In genomic region chr4:133014088-133014487, GRCm38 (mm10) we compare ENCODE assay signal across 8 mouse cellular contexts. TPM values are rescaled to one million over a fixed set of nuclear protein-coding genes. Genes with fewer than 3 reads are reported as not detected.
A peak's percentile ranks its signal among the peaks of the same experiment; 100 is the strongest.
DNase-seq lines count a peak whose midpoint lies in the region; ATAC-seq and TF ChIP-seq lines count a peak whose summit lies in the region.

No protein-coding gene starts in this region.

- no peak for ATAC-seq in neural tube, embryonic 11.5 days (ENCODE audit: insufficient read depth, low FRiP score, low TSS enrichment)
- no peak for ATAC-seq in hindbrain, postnatal 0 days

- TF ChIP-seq POLR2A in olfactory bulb, adult 2 months (IDR thresholded peaks at IDR 0.05; ENCODE audit: insufficient read depth, low read depth, low read length): no peak

- no peak overlapping the region for H3K27ac ChIP-seq in neural tube, embryonic 11.5 days (ENCODE audit: low read depth, low read length)
- H3K27ac ChIP-seq in hindbrain, postnatal 0 days: 0 out of 2 replicates have a peak overlapping the region, but pooled peaks have one; percentile 97
- no peak overlapping the region for H3K27ac ChIP-seq in olfactory bulb, adult 2 months (ENCODE audit: insufficient read depth, low read depth, low read length)

- WGBS in neural tube, embryonic 11.5 days: 33% methylated on average over 5 of the region's 5 CpGs
- 8% methylated on average over 5 of the region's 5 CpGs for WGBS in hindbrain, postnatal 0 days
- 12% methylated on average over 5 of the region's 5 CpGs for WGBS in olfactory bulb, adult 2 months

- TF ChIP-seq CTCF in hindbrain, postnatal 0 days (IDR thresholded peaks at IDR 0.05; ENCODE audit: low read depth): no peak
- TF ChIP-seq CTCF in olfactory bulb, adult 2 months (IDR thresholded peaks at IDR 0.05; ENCODE audit: insufficient read depth, low read depth, low read length): no peak

- H3K27me3 ChIP-seq in neural tube, embryonic 11.5 days (ENCODE audit: control insufficient read depth, insufficient read depth, low read length): peaks cover 13% of the 10 kb centered on the region
- H3K27me3 ChIP-seq in hindbrain, postnatal 0 days (ENCODE audit: insufficient read depth, low read length): 0 out of 2 replicates have a peak, but pooled peaks cover 5% of the 10 kb centered on the region

- peak overlapping the region; percentile 87; the same call in 1 of the 2 replicates for H3K4me2 ChIP-seq in neural tube, embryonic 11.5 days (ENCODE audit: low read depth)
- peak overlapping the region; percentile 98 for H3K4me2 ChIP-seq in hindbrain, postnatal 0 days (ENCODE audit: low read depth, low read length)

- peak; percentile 52 for DNase-seq in adrenal gland, postnatal 14 days
- no peak for DNase-seq in adrenal gland, adult 8-10 months
- DNase-seq in neural tube, embryonic 11.5 days (ENCODE audit: low spot score): no peak
- DNase-seq in neural tube, embryonic 10.5 days (ENCODE audit: extremely low spot score, low spot score): no peak
- no peak for DNase-seq in hindbrain, postnatal 0 days (ENCODE audit: low spot score)
- DNase-seq in ovary, postnatal 36 days (ENCODE audit: low spot score): no peak
- no peak for DNase-seq in ovary, postnatal 10 days (ENCODE audit: low spot score)

- no peak overlapping the region for H3K9ac ChIP-seq in neural tube, embryonic 11.5 days (ENCODE audit: low read length)
- peak overlapping the region; percentile 97 for H3K9ac ChIP-seq in hindbrain, postnatal 0 days (replicated peaks; ENCODE audit: low read length)

- H3K36me3 ChIP-seq in neural tube, embryonic 11.5 days (ENCODE audit: control insufficient read depth, insufficient read depth, low read length): no peaks in the 10 kb centered on the region
- no peaks in the 10 kb centered on the region for H3K36me3 ChIP-seq in hindbrain, postnatal 0 days (ENCODE audit: insufficient read depth, low read length)

- no peaks in the 10 kb centered on the region for H3K9me3 ChIP-seq in neural tube, embryonic 11.5 days (ENCODE audit: control insufficient read depth, low read length)
- no peaks in the 10 kb centered on the region for H3K9me3 ChIP-seq in hindbrain, postnatal 0 days (ENCODE audit: low read length)

- peak overlapping the region; percentile 95; the same call in 1 of the 2 replicates for H3K4me3 ChIP-seq in neural tube, embryonic 11.5 days (ENCODE audit: low read depth, low read length)
- peak overlapping the region; percentile 93 for H3K4me3 ChIP-seq in hindbrain, postnatal 0 days (ENCODE audit: low read length)
- peak overlapping the region; percentile 18 for H3K4me3 ChIP-seq in olfactory bulb, adult 2 months (ENCODE audit: insufficient read depth, low read depth, low read length)

- peaks cover 42% of the 10 kb centered on the region for H3K4me1 ChIP-seq in neural tube, embryonic 11.5 days (ENCODE audit: control insufficient read depth, insufficient read depth, low read length)
- peaks cover 33% of the 10 kb centered on the region for H3K4me1 ChIP-seq in hindbrain, postnatal 0 days (ENCODE audit: insufficient read depth, low read length)
- H3K4me1 ChIP-seq in olfactory bulb, adult 2 months (ENCODE audit: control insufficient read depth, insufficient read depth, low read length): peaks cover 61% of the 10 kb centered on the region

RNA-seq across cellular contexts. Expression of gene Ahdc1, which starts 3.0 kb away (rescaled TPM):
- total RNA-seq in adrenal gland, postnatal 14 days (2021): 65.0 and 71.9 TPM in 2 replicates
- total RNA-seq in adrenal gland, adult 8-10 months (2022): 100 to 1,000 TPM in 1 of 4 experiments, 10 to 100 TPM in 3; 72.0 to 109 (median 82.9) TPM
- polyA plus RNA-seq in neural tube, embryonic 11.5 days (2014; fragmentation: Nextera tagmentation; extraction: Ambion mirVana): 6.1 and 7.2 TPM in 2 replicates
- 88.2 and 106 TPM in 2 replicates for total RNA-seq in hindbrain, postnatal 0 days (2014; rRNA removed)
- 9.7 and 10.8 TPM in 2 replicates for polyA plus RNA-seq in hindbrain, postnatal 0 days (2015; fragmentation: Nextera tagmentation; extraction: Ambion mirVana)
- polyA plus RNA-seq in olfactory bulb, adult 2 months (2012; ENCODE audit: insufficient read depth, insufficient read length, low replicate concordance, missing spikeins): not detected in 2 replicates

RNA-seq across cellular contexts. Expression of gene Fgr, which starts 40.2 kb away (rescaled TPM):
- total RNA-seq in adrenal gland, postnatal 14 days (2021): 0.78 and 1.8 TPM in 2 replicates
- total RNA-seq in adrenal gland, adult 8-10 months (2022): under 1 TPM; 0.42 to 0.92 (median 0.64) TPM
- 0.09 and 0.24 TPM in 2 replicates for polyA plus RNA-seq in neural tube, embryonic 11.5 days (2014; fragmentation: Nextera tagmentation; extraction: Ambion mirVana)
- 0.07 and 0.73 TPM in 2 replicates for total RNA-seq in hindbrain, postnatal 0 days (2014; rRNA removed)
- polyA plus RNA-seq in hindbrain, postnatal 0 days (2015; fragmentation: Nextera tagmentation; extraction: Ambion mirVana): 0.19 and 0.39 TPM in 2 replicates
- polyA plus RNA-seq in olfactory bulb, adult 2 months (2012; ENCODE audit: insufficient read depth, insufficient read length, low replicate concordance, missing spikeins): not detected in 2 replicates

Comparison
In these comparisons a context has a peak if more than half of its experiments do, and no peak if none do; other contexts are left out.
1. H3K4me3 ChIP-seq: peak in every context shown above with its lines; median percentile 95 in neural tube, embryonic 11.5 days; 93 in hindbrain, postnatal 0 days; 18 in olfactory bulb, adult 2 months.